Mouse (Mus musculus): ENCODE results near the gene Rpl22l1.
"Not testable (repeated sequence)": the region's sequence is repeated elsewhere in the genome, so short reads cannot be mapped to it uniquely, and the experiment has no call there.

Rpl22l1 gene

GRCm38 (mm10) chr3:28829454-28829853 is 24.2 kb downstream of the Rpl22l1 start:
- in situ Hi-C loops (cut with MboI, MseI) = no loop called here

- in situ Hi-C loops (cut with MboI, MseI) = no loop called here
Measured at GRCm38 (mm10) chr3:28836796-28837371, 31.6 kb downstream of the Rpl22l1 start.

- in situ Hi-C loops (cut with MboI, MseI) = no loop called here
Measured at GRCm38 (mm10) chr3:28841886-28842649, 36.8 kb downstream of the Rpl22l1 start.

GRCm38 (mm10) chr3:28843231-28843630 is 38.0 kb downstream of the Rpl22l1 start:
- in situ Hi-C loops (cut with MboI, MseI) = no loop called here

GRCm38 (mm10) chr3:28847115-28847514 is 41.9 kb downstream of the Rpl22l1 start:
- in situ Hi-C loops (cut with MboI, MseI) = no loop called here

- in situ Hi-C loops (cut with MboI, MseI) = not testable (repeated sequence)
Measured at GRCm38 (mm10) chr3:28852174-28852573, 46.9 kb downstream of the Rpl22l1 start.

All from T-helper 2 cell (primary cell).